Mouse (Mus musculus): Measurements from ENCODE around the gene Hkdc1. TPM values are rescaled to one million over a fixed set of nuclear protein-coding genes. Genes with fewer than 3 reads are reported as not detected.

Gene Hkdc1
- polyA plus RNA-seq (2014; fragmentation: Illumina TruSeq; extraction: RNeasy Lipid Tissue Mini Kit (QIAGEN cat#74804); ENCODE audit: low read depth, low replicate concordance): not detected

GRCm38 (mm10) chr10:62422255-62422654 lies at the start of gene Hkdc1:
Gene Hkdc1, minus strand, starts transcription at chr10:62422491.

DNA sequence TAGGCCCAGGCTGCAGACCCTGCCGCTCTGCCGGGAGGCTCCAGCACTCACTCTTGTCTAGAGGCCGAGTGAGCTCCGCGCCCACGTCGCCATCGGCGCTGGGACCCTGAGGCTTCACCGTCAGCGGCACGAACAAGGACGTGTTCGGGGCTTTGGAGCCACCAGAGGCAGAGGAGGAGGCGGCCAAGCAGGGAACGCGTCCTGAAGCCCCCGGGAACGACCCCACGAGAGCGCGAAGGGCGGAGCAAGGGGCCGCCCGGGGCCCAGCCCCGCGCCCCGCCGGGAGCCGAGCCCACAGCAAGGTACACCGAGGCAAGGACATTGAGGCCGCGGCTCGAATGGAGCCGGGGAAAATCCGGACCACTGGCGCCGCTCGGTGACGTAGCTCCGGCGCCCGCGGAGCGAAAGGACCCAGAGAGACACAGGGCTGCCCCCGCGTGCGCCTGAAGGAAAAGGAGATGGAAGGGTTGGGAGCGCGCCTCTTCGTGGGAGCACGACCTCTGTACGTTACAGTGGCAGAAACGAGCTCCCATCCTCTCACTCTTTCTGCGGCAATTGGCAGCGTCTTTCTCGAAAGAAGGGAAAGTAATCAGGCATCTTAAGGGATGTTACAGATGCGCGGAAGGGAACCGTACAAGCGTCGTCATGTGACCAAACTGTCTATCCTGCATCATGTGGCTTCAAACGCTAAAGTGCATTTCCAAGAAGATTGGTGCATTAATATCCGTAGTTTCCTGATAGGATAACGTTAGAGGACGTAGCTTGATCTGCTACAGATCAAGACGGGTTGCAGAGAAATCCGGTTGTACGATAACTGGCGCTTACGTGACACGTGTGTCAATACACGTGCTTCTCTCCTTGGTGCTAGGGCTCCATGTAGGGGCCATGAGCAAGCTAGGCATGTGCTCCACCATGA lies 27.3 kb upstream of the Hkdc1 start, which contains the start of the genes 4930507D05Rik and Supv3l1:
4930507D05Rik (plus strand) TSS at position 126 of the 916 bp plus-strand sequence.
Supv3l1 (minus strand) TSS at position 375 of the 916 bp plus-strand sequence.

DNA sequence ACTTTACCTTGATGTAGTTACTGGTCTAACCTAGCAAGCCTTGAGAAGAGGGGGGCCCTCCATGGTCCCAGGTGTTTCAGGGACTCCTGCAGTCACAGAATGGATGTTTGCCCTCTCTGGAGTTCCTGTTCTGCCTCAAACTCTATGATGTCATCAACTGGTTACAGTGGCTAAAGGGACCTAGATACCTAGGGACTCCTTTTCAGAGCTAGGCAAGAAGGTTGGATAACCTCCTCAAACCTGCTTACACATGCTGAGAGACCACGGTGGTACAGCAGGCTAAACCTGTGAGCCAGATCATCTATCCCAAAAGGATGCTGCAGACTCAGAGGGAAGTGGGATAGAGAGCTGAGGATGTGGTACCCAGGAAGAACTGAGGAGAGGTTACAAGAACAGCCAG lies 42.5 kb downstream of the Hkdc1 start, which contains the start of gene Hk1:
Hk1 (minus strand) TSS at position 101 of the 400 bp plus-strand sequence.

Other genes starting within 250 kb of the Hkdc1 start
- 13.2 TPM for gene Tspan15, start 191.2 kb downstream of the Hkdc1 start, polyA plus RNA-seq (2014; fragmentation: Illumina TruSeq; extraction: RNeasy Lipid Tissue Mini Kit (QIAGEN cat#74804); ENCODE audit: low read depth, low replicate concordance)
- gene Tacr2, start 170.1 kb downstream of the Hkdc1 start, polyA plus RNA-seq (2014; fragmentation: Illumina TruSeq; extraction: RNeasy Lipid Tissue Mini Kit (QIAGEN cat#74804); ENCODE audit: low read depth, low replicate concordance): 15.5 TPM
- gene Hk1, start 42.6 kb downstream of the Hkdc1 start, polyA plus RNA-seq (2014; fragmentation: Illumina TruSeq; extraction: RNeasy Lipid Tissue Mini Kit (QIAGEN cat#74804); ENCODE audit: low read depth, low replicate concordance): 3.1 TPM
- gene 4930507D05Rik, start 27.0 kb upstream of the Hkdc1 start, polyA plus RNA-seq (2014; fragmentation: Illumina TruSeq; extraction: RNeasy Lipid Tissue Mini Kit (QIAGEN cat#74804); ENCODE audit: low read depth, low replicate concordance): not detected
- 23.1 TPM for gene Supv3l1, start 27.2 kb upstream of the Hkdc1 start, polyA plus RNA-seq (2014; fragmentation: Illumina TruSeq; extraction: RNeasy Lipid Tissue Mini Kit (QIAGEN cat#74804); ENCODE audit: low read depth, low replicate concordance)
- 180 TPM for gene Vps26a, start 64.3 kb upstream of the Hkdc1 start, polyA plus RNA-seq (2014; fragmentation: Illumina TruSeq; extraction: RNeasy Lipid Tissue Mini Kit (QIAGEN cat#74804); ENCODE audit: low read depth, low replicate concordance)
- gene Srgn, start 105.0 kb upstream of the Hkdc1 start, polyA plus RNA-seq (2014; fragmentation: Illumina TruSeq; extraction: RNeasy Lipid Tissue Mini Kit (QIAGEN cat#74804); ENCODE audit: low read depth, low replicate concordance): 312 TPM
- gene Kif1bp, start 156.0 kb upstream of the Hkdc1 start, polyA plus RNA-seq (2014; fragmentation: Illumina TruSeq; extraction: RNeasy Lipid Tissue Mini Kit (QIAGEN cat#74804); ENCODE audit: low read depth, low replicate concordance): 51.7 TPM
- 86.1 TPM for gene Ddx21, start 179.8 kb upstream of the Hkdc1 start, polyA plus RNA-seq (2014; fragmentation: Illumina TruSeq; extraction: RNeasy Lipid Tissue Mini Kit (QIAGEN cat#74804); ENCODE audit: low read depth, low replicate concordance)
- gene Ddx50, start 228.7 kb upstream of the Hkdc1 start, polyA plus RNA-seq (2014; fragmentation: Illumina TruSeq; extraction: RNeasy Lipid Tissue Mini Kit (QIAGEN cat#74804); ENCODE audit: low read depth, low replicate concordance): 259 TPM